Mouse (Mus musculus): ENCODE results near the gene Bak1. TPM values are rescaled to one million over a fixed set of nuclear protein-coding genes. Genes with fewer than 3 reads are reported as not detected.

Bak1 gene
- total and polyA plus RNA-seq, 3 experiments, result 75.4 to 150 TPM; not detected in 1

DNA sequence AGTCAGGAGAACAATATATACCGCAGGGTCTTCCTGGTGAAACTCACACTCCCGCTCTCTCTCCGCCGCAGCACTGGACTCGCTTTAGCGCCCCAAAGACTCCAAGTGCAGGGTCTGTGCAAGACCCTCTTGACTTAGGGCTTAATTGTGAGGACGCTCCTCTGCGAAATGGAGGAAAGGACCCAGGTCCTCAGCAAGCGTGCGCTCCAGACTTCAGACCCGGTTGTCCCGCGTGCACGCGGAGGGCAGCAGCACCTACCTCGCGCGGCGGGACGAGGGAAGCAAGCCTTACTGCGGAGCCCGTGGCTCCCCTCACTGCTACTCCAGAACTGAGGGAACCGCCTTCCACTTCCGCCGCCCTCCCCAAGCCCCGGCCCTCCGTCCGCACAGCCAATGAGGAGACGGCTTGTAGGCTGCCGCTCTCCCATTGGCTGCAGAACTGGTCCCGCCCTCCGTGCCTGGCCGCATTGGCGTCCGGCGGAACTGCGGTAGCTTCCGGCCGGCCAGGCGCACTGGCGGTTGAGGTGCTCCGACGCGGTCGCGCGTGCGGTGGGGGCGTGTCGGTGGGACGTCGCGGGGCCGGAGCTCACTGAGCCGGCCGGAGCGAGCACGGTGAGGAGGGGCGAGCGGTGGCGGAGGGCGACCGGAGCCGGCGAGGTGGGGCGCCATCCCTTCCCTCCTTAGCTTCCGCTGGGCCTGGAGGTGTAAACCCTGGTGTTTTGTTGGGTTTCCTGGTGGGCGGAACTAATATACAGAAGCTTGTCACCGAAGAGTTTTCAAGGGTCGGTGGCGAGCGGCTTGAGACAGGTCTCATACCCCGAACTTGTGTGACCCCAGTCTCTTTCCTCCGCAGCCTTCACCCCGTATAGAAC, 55.9 kb downstream of the Bak1 start, which contains the start of gene Zbtb9 (continued):
- TF ChIP-seq KAT2A (conservative IDR thresholded peaks at IDR 0.05; ENCODE audit: low read depth, low read length), result no peak; the same call in 1 of the 2 replicates
- TF ChIP-seq USF1 (IDR thresholded peaks at IDR 0.05; ENCODE audit: low read depth, low read length), result peak; percentile 51; the same call in 1 of the 2 replicates
- no peak for TF ChIP-seq NRF1 (IDR thresholded peaks at IDR 0.05; ENCODE audit: insufficient read depth, low read depth, low read length, poor library complexity, severe bottlenecking)
- TF ChIP-seq ZNF384 (IDR thresholded peaks at IDR 0.05; ENCODE audit: low read depth, low read length), result no peak
- TF ChIP-seq RCOR1 (IDR thresholded peaks at IDR 0.05; ENCODE audit: low read depth, low read length), result no peak
- TF ChIP-seq SMC3 (IDR thresholded peaks at IDR 0.05; ENCODE audit: low read depth, low read length), result no peak
- TF ChIP-seq RAD21 (IDR thresholded peaks at IDR 0.05; ENCODE audit: low read depth, low read length), result no peak
- TF ChIP-seq NELFE (IDR thresholded peaks at IDR 0.05; ENCODE audit: low read depth, low read length), result peak; percentile 98
- no peak for TF ChIP-seq USF2 (IDR thresholded peaks at IDR 0.05; ENCODE audit: borderline replicate concordance in 1 of 2, insufficient read depth in 1 of 2, low read depth in 1 of 2, low read length in 2 of 2)
- TF ChIP-seq ETS1 (IDR thresholded peaks at IDR 0.05; ENCODE audit: low read depth, low read length), result no peak
- peak; percentile 95 to 100 for TF ChIP-seq POLR2A (IDR thresholded peaks at IDR 0.05; ENCODE audit: control insufficient read depth in 1 of 2, insufficient read depth in 1 of 2, low read depth in 1 of 2, low read length in 2 of 2, poor library complexity in 1 of 2)
- TF ChIP-seq EP300 (IDR thresholded peaks at IDR 0.05; ENCODE audit: low read depth in 1 of 2, low read length in 2 of 2), result no peak
- peak; percentile 84 for TF ChIP-seq SIN3A (IDR thresholded peaks at IDR 0.05; ENCODE audit: low read length)
- peak; percentile 38; the same call in 1 of the 2 replicates for TF ChIP-seq MAX (IDR thresholded peaks at IDR 0.05; ENCODE audit: low read length)
- no peak for TF ChIP-seq GABPA (IDR thresholded peaks at IDR 0.05; ENCODE audit: low read depth, low read length)
- no peak for TF ChIP-seq MAFK (IDR thresholded peaks at IDR 0.05; ENCODE audit: borderline replicate concordance, low read depth, low read length)
- TF ChIP-seq TAL1 (IDR thresholded peaks at IDR 0.05; ENCODE audit: low read length), result no peak
- TF ChIP-seq ZKSCAN1 (IDR thresholded peaks at IDR 0.05; ENCODE audit: low read depth, low read length), result 0 out of 2 replicates have a peak, but pooled peaks have one; percentile 6
- 0 out of 2 replicates have a peak, but pooled peaks have one; percentile 47 for TF ChIP-seq MYB (IDR thresholded peaks at IDR 0.05; ENCODE audit: low read depth, low read length)
- TF ChIP-seq E2F4 (IDR thresholded peaks at IDR 0.05; ENCODE audit: borderline replicate concordance, low read depth, low read length), result no peak
- peak; percentile 96 for TF ChIP-seq ZMIZ1 (IDR thresholded peaks at IDR 0.05; ENCODE audit: low read depth, low read length)

DNA sequence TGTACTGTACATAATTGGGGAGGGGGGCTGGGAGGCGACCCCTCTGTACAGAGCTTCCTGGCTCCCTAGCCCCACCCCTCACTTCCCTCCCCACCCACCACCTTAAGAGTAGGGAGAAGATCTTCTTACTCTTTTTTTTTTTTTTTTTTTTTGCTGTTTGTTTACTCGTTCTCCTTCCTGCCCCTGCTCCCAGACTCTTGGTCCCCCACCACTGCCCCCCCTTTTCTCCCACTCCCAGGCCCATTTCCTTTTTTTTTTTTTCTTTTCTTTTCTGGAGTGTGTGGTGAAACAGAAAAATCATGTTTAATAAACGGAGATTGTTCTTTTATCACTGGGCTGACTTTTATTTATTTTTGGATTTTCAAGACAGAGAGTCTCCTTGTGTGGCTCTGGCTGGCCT, 56.7 kb downstream of the Bak1 start:
- H3K4me1 ChIP-seq (ENCODE audit: control insufficient read depth in 1 of 2, insufficient read depth in 2 of 2, low read length in 2 of 2), result peaks cover 0 to 22% of the 10 kb centered on the region in 2 experiments; a peak in 3 of 4 replicates
- H3K36me3 ChIP-seq (ENCODE audit: control insufficient read depth in 1 of 2, insufficient read depth in 2 of 2, low read length in 2 of 2), result peaks cover 3 to 26% of the 10 kb centered on the region in 2 experiments; a peak in 3 of 4 replicates
- peak overlapping the region; percentile 86 for H3K9ac ChIP-seq (ENCODE audit: control insufficient read depth, low read depth, low read length, poor library complexity, severe bottlenecking)
- peaks cover 37% of the 10 kb centered on the region for H3K79me2 ChIP-seq (ENCODE audit: control insufficient read depth, insufficient read depth, low read length, poor library complexity)
- no peaks in the 10 kb centered on the region for H3K9me3 ChIP-seq (replicated peaks; ENCODE audit: insufficient read depth, low read length)
- H3K27ac ChIP-seq (ENCODE audit: control insufficient read depth, low read depth, low read length), result peak overlapping the region; percentile 62
- peak; percentile 71; the same call in 1 of the 2 replicates for TF ChIP-seq CHD1 (IDR thresholded peaks at IDR 0.05; ENCODE audit: low read depth, low read length)
- TF ChIP-seq ZKSCAN1 (IDR thresholded peaks at IDR 0.05; ENCODE audit: low read depth, low read length), result 0 out of 2 replicates have a peak, but pooled peaks have one; percentile 4
- TF ChIP-seq ZNF384 (IDR thresholded peaks at IDR 0.05; ENCODE audit: low read depth, low read length), result peak; percentile 89
- no peak for TF ChIP-seq CTCF (IDR thresholded peaks at IDR 0.05 in 2 of 3, conservative IDR thresholded peaks at IDR 0.05 in 1 of 3; ENCODE audit: control insufficient read depth in 1 of 3, insufficient read depth in 1 of 3, low read depth in 2 of 3, low read length in 3 of 3, poor library complexity in 1 of 3, severe bottlenecking in 1 of 3)
- TF ChIP-seq MAFK (IDR thresholded peaks at IDR 0.05; ENCODE audit: borderline replicate concordance, low read depth, low read length), result no peak
- DNase-seq (ENCODE audit: low read depth, low spot score), result no peak
- no peaks in the 10 kb centered on the region for H3K27me3 ChIP-seq (ENCODE audit: control insufficient read depth in 1 of 2, insufficient read depth in 2 of 2, low read length in 2 of 2)
- H3K4me3 ChIP-seq (ENCODE audit: control insufficient read depth in 1 of 2, insufficient read depth in 1 of 2, low read depth in 2 of 2, low read length in 2 of 2), result peak overlapping the region; percentile 73 to 87

Data from MEL (cell line).